Mouse (Mus musculus) CH12.LX (cell line): ENCODE measurements at regions not wholly inside any gene's neighbourhood (a gene's known extent, or its start where the extent isn't known, plus 50 kb on each side); places are given as distances from the start of the nearest gene placed in this dataset.

Source experiments
- DNase-seq: peaks from one replicate; pipeline ENCODE4 v3.0.0-alpha.2; 2013; ENCODE audit errors: extremely low read depth
- H3K27ac ChIP-seq: 2 replicates; pipeline ENCODE4 v1.5.1; 2012; ENCODE audit warnings: low read depth, mild to moderate bottlenecking, control low read depth, moderate library complexity; ENCODE audit not compliant: insufficient read depth
- H3K27me3 ChIP-seq: replicated peaks from 2 replicates; pipeline ENCODE3; 2012; ENCODE audit warnings: inconsistent platforms
- H3K36me3 ChIP-seq, 2 experiments: replicated peaks in 1 of 2; 2 replicates each; pipeline versions ENCODE3 to v1.6.1; 2012; ENCODE audit warnings: inconsistent platforms in 1 of 2, low read length in 1 of 2, mild to moderate bottlenecking in 1 of 2, mixed read lengths in 1 of 2, moderate library complexity in 1 of 2; ENCODE audit not compliant: control insufficient read depth in 1 of 2, insufficient read depth in 1 of 2
- H3K4me1 ChIP-seq, 2 experiments: 2 replicates each; pipeline ENCODE4 v1.6.1; 2012; ENCODE audit warnings: inconsistent platforms in 1 of 2, moderate library complexity in 1 of 2; ENCODE audit not compliant: insufficient read depth in 2 of 2, control insufficient read depth in 1 of 2
- H3K4me2 ChIP-seq: 2 replicates; pipeline ENCODE4 v1.6.1; 2012; ENCODE audit warnings: low read depth, mild to moderate bottlenecking, control low read depth; ENCODE audit not compliant: poor library complexity, insufficient read depth, severe bottlenecking
- H3K4me3 ChIP-seq, 3 experiments: fragments of 150-350 bp in 1 of 3; sonication (generic) in 1 of 3; replicated peaks in 1 of 3; 2 replicates each; pipeline versions ENCODE3 to v1.5.1; 2011 to 2012; ENCODE audit warnings: low read depth in 2 of 3, low read length in 2 of 3, mild to moderate bottlenecking in 2 of 3, moderate library complexity in 2 of 3, control low read depth in 1 of 3, improper control_type of control experiment in 1 of 3, inconsistent platforms in 1 of 3, mixed read lengths in 1 of 3; ENCODE audit not compliant: poor library complexity in 1 of 3
- H3K79me2 ChIP-seq: replicated peaks from 2 replicates; pipeline ENCODE4 v1.6.1; 2012; ENCODE audit warnings: mild to moderate bottlenecking, moderate library complexity; ENCODE audit not compliant: control insufficient read depth, poor library complexity, insufficient read depth, severe bottlenecking; ENCODE audit errors: extremely low read depth
- H3K9ac ChIP-seq: 2 replicates; pipeline ENCODE4 v1.6.1; 2012; ENCODE audit warnings: low read depth, mild to moderate bottlenecking, control low read depth, moderate library complexity; ENCODE audit not compliant: insufficient read depth
- H3K9me3 ChIP-seq: replicated peaks from 2 replicates; pipeline ENCODE3; 2012; ENCODE audit warnings: low read length, inconsistent platforms, mixed read lengths
- CHD1 ChIP-seq: IDR thresholded peaks from 2 replicates; pipeline ENCODE4 v1.6.1; 2012; ENCODE audit warnings: low read depth, low read length, improper control_type of control experiment, inconsistent platforms
- CHD2 ChIP-seq: IDR thresholded peaks from 2 replicates; pipeline ENCODE4 v1.6.1; 2011; ENCODE audit warnings: low read length, improper control_type of control experiment
- ELF1 ChIP-seq: IDR thresholded peaks from 2 replicates; pipeline ENCODE4 v1.6.1; 2014; ENCODE audit warnings: low read depth, mild to moderate bottlenecking, inconsistent platforms, low read length, improper control_type of control experiment
- JUND ChIP-seq: conservative IDR thresholded peaks from 2 replicates; pipeline ENCODE4 v1.6.1; 2011; ENCODE audit warnings: low read depth, low read length, improper control_type of control experiment
- KAT2A ChIP-seq: IDR thresholded peaks from 2 replicates; pipeline ENCODE4 v1.6.1; 2012; ENCODE audit warnings: low read length, improper control_type of control experiment, inconsistent platforms; ENCODE audit not compliant: insufficient replicate concordance
- MAZ ChIP-seq: IDR thresholded peaks from 2 replicates; pipeline ENCODE4 v1.6.1; 2012; ENCODE audit warnings: low read depth, mild to moderate bottlenecking, inconsistent platforms, low read length, improper control_type of control experiment, moderate library complexity
- MXI1 ChIP-seq: IDR thresholded peaks from 2 replicates; pipeline ENCODE4 v1.6.1; 2011; ENCODE audit warnings: mild to moderate bottlenecking, low read depth, low read length, improper control_type of control experiment
- MYC ChIP-seq: IDR thresholded peaks from 2 replicates; pipeline ENCODE4 v1.6.1; 2011; ENCODE audit warnings: low read depth, mild to moderate bottlenecking, improper control_type of control experiment, low read length
- NRF1 ChIP-seq: IDR thresholded peaks from 2 replicates; pipeline ENCODE4 v1.6.1; 2014; ENCODE audit warnings: low read depth, mild to moderate bottlenecking, inconsistent platforms, low read length, improper control_type of control experiment, moderate library complexity
- PAX5 ChIP-seq: IDR thresholded peaks from 2 replicates; pipeline ENCODE4 v1.6.1; 2012; ENCODE audit warnings: low read length, inconsistent platforms, mixed read lengths
- POLR2A ChIP-seq: IDR thresholded peaks from 2 replicates; pipeline ENCODE4 v1.6.1; 2011; ENCODE audit warnings: low read depth, mild to moderate bottlenecking, improper control_type of control experiment, low read length
- POLR2AphosphoS2 ChIP-seq: IDR thresholded peaks from 2 replicates; pipeline ENCODE4 v1.6.1; 2011; ENCODE audit warnings: low read depth, low read length, improper control_type of control experiment
- RAD21 ChIP-seq: IDR thresholded peaks from 2 replicates; pipeline ENCODE4 v1.6.1; 2011; ENCODE audit warnings: low read depth, mild to moderate bottlenecking, low read length, improper control_type of control experiment, moderate library complexity
- RCOR1 ChIP-seq: conservative IDR thresholded peaks from 2 replicates; pipeline ENCODE4 v1.6.1; 2012; ENCODE audit warnings: low read depth, mild to moderate bottlenecking, inconsistent platforms, low read length, improper control_type of control experiment
- SIN3A ChIP-seq: IDR thresholded peaks from 2 replicates; pipeline ENCODE4 v1.6.1; 2012; ENCODE audit warnings: low read length, improper control_type of control experiment, inconsistent platforms
- SMC3 ChIP-seq: IDR thresholded peaks from 2 replicates; pipeline ENCODE4 v1.6.1; 2011; ENCODE audit warnings: low read depth, low read length, improper control_type of control experiment
- TBP ChIP-seq: conservative IDR thresholded peaks from 2 replicates; pipeline ENCODE4 v1.6.1; 2011; ENCODE audit warnings: low read depth, low read length, improper control_type of control experiment
- TCF12 ChIP-seq: IDR thresholded peaks from 2 replicates; pipeline ENCODE4 v1.6.1; 2014; ENCODE audit warnings: low read depth, mild to moderate bottlenecking, inconsistent platforms, low read length, improper control_type of control experiment
- UBTF ChIP-seq: IDR thresholded peaks from 2 replicates; pipeline ENCODE4 v1.6.1; 2012; ENCODE audit warnings: low read depth, mild to moderate bottlenecking, inconsistent platforms, low read length, improper control_type of control experiment, moderate library complexity
- USF1 ChIP-seq: IDR thresholded peaks from 2 replicates; pipeline ENCODE4 v1.6.1; 2014; ENCODE audit warnings: low read depth, mild to moderate bottlenecking, inconsistent platforms, low read length, improper control_type of control experiment
- USF2 ChIP-seq: conservative IDR thresholded peaks from 2 replicates; pipeline ENCODE4 v1.6.1; 2011; ENCODE audit warnings: low read depth, low read length, improper control_type of control experiment
- ZNF384 ChIP-seq: IDR thresholded peaks from 2 replicates; pipeline ENCODE4 v1.6.1; 2012; ENCODE audit warnings: low read depth, low read length, improper control_type of control experiment, inconsistent platforms
- dilution Hi-C: fragments of 300-500 bp; cut with MboI; formaldehyde crosslinking; loops from 2 replicates; pipeline ENCODE4 v1.14.3; 2020; ENCODE audit warnings: low sequenced_read_pairs; ENCODE audit not compliant: extremely low pct_unique_long_range_greater_than_20kb, extremely low pct_ligation_motif_present
- in situ Hi-C: fragments of 300-500 bp; cut with MboI; formaldehyde crosslinking; loops from 3 replicates; pipeline ENCODE4 v1.14.3; 2019; ENCODE audit warnings: low sequenced_read_pairs, low pct_ligation_motif_present, low pct_unique_long_range_greater_than_20kb, mixed read lengths

- no peaks in the 10 kb centered on the region for H3K36me3 ChIP-seq
- TF ChIP-seq POLR2AphosphoS2 (no peak), TBP (no peak), RCOR1 (no peak), MXI1 (no peak), POLR2A (no peak)
- H3K27ac ChIP-seq: no peak overlapping the region
- H3K27me3 ChIP-seq: no peaks in the 10 kb centered on the region
- dilution Hi-C loops (no loop called here), in situ Hi-C loops (no loop called here)
- H3K9ac ChIP-seq: no peak overlapping the region
- DNase-seq: no peak
- H3K4me1 ChIP-seq: peaks cover 0 to 11% of the 10 kb centered on the region in 2 experiments; a peak in 2 of 4 replicates
- no peaks in the 10 kb centered on the region for H3K79me2 ChIP-seq
- H3K4me2 ChIP-seq: no peak overlapping the region
- H3K4me3 ChIP-seq: no peak overlapping the region
- no peaks in the 10 kb centered on the region for H3K9me3 ChIP-seq
Observed at GRCm38 (mm10) chr19:14337025-14337424, 260.8 kb downstream of the Tle4 start.

GRCm38 (mm10) chr19:14340759-14341158 lies 257.1 kb downstream of the Tle4 start:
- H3K36me3 ChIP-seq: no peaks in the 10 kb centered on the region
- no peaks in the 10 kb centered on the region for H3K9me3 ChIP-seq
- H3K27ac ChIP-seq: no peak overlapping the region
- TF ChIP-seq NRF1 (no peak), JUND (no peak), KAT2A (no peak), USF1 (no peak), MYC (no peak), TCF12 (no peak), CHD1 (no peak), POLR2A (no peak), PAX5 (no peak), ZNF384 (no peak), UBTF (no peak), SMC3 (no peak), RAD21 (no peak), CHD2 (no peak), ELF1 (no peak), SIN3A (no peak), MAZ (no peak), USF2 (no peak), TBP (no peak)
- TF ChIP-seq, all 38 proteins: peak for 0
- no peaks in the 10 kb centered on the region for H3K79me2 ChIP-seq
- dilution Hi-C loops (no loop called here), in situ Hi-C loops (no loop called here)
- H3K27me3 ChIP-seq: no peaks in the 10 kb centered on the region
- no peak overlapping the region for H3K9ac ChIP-seq
- no peak overlapping the region for H3K4me2 ChIP-seq
- no peak overlapping the region for H3K4me3 ChIP-seq
- DNase-seq: no peak
- peaks cover 9 to 33% of the 10 kb centered on the region in 2 experiments for H3K4me1 ChIP-seq
